Mouse (Mus musculus): ENCODE measurements at regions not wholly inside any gene's neighbourhood (a gene's known extent, or its start where the extent isn't known, plus 50 kb on each side); places are given as distances from the start of the nearest gene placed in this dataset.

DNA sequence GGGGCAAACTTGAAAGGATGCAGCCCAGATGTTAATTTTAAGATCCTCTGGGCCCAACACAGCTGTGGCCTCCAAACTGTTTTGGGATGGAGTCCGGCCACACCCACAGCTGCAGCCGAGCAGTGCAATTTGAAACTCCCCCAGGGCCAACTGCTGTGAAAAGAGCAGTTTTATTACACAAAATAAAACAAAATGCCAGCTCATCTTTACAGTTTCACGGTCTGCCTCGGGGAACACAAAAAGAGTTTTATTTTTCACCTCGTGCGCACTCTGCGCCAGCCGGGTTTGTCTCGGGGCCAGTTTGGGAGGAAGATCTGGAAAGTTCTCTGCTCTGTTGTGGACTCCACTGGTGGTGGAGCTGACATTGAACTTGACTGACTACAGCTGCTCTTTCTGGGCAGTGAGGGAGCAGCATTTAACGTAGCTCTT, 174.8 kb downstream of the Mtx2 start:
- TF ChIP-seq CTCF (IDR thresholded peaks at IDR 0.05; ENCODE audit: extremely low read depth, insufficient read length, insufficient replicate concordance, low read depth, low read length) (no peak), POLR2A (IDR thresholded peaks at IDR 0.05; ENCODE audit: low read depth, low read length) (no peak)

Data from small intestine, adult 2 months (tissue).